Mouse (Mus musculus): ENCODE measurements around the gene Dis3l.

- no peak for TF ChIP-seq CTCF (conservative IDR thresholded peaks at IDR 0.05; ENCODE audit: insufficient read depth, insufficient read length, low read depth, low read length)
- no peak for TF ChIP-seq POLR2A (IDR thresholded peaks at IDR 0.05; ENCODE audit: low read depth, low read length)
Measured at GRCm38 (mm10) chr9:64323976-64324375, 17.1 kb downstream of the Dis3l start.
